Mouse (Mus musculus) brain, embryonic 14.5 days (tissue): ENCODE results near the gene Ankrd11.
"Not testable (repeated sequence)": the region's sequence is repeated elsewhere in the genome, so short reads cannot be mapped to it uniquely, and the experiment has no call there.

Experiments used
- CTCF ChIP-seq: fragments of 200-500 bp; IDR thresholded peaks from 2 replicates; pipeline ENCODE4 v1.5.1; 2012; ENCODE audit warnings: inconsistent platforms, mild to moderate bottlenecking, moderate library complexity, borderline replicate concordance; ENCODE audit not compliant: insufficient read depth, insufficient read length; ENCODE audit errors: extremely low read depth
- POLR2A ChIP-seq: fragments of 200-500 bp; IDR thresholded peaks from 2 replicates; pipeline ENCODE4 v1.6.1; 2012; ENCODE audit warnings: mild to moderate bottlenecking, inconsistent platforms, borderline replicate concordance; ENCODE audit not compliant: poor library complexity, insufficient read depth, insufficient read length, severe bottlenecking; ENCODE audit errors: extremely low read depth

DNA sequence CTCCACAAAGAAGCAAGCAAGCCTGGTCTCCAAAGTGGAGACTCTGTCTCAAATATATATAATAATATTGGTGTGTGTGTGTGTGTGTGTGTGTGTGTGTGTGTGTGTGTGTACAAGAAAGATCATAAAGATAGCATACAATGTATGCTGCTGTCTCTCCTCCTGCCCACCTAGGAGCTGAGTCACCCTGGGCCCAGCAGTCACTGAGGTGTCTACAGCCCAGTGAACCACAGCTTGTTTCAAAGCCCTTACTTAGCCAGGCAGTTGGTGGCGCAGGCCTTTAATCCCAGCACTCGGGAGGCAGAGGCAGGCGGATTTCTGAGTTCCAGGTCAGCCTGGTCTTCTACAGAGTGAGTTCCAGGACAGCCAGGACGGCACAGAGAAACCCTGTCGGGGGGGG is 12.0 kb downstream of the Ankrd11 start:
- not testable (repeated sequence) for TF ChIP-seq CTCF, POLR2A
